Mouse (Mus musculus): ENCODE measurements around the gene Sik1. TPM values are rescaled to one million over a fixed set of nuclear protein-coding genes. Genes with fewer than 3 reads are reported as not detected.

The Sik1 gene
- polyA plus RNA-seq, 1 experiment from 2014 or later: 16.7 TPM

- H3K4me2 ChIP-seq: no peak overlapping the region
- no peak overlapping the region for H3K4me3 ChIP-seq (replicated peaks)
- peaks cover 5% of the 10 kb centered on the region for H3K4me1 ChIP-seq
- no peak for ATAC-seq (ENCODE audit: low FRiP score)
- H3K36me3 ChIP-seq (replicated peaks): no peaks in the 10 kb centered on the region
- H3K27me3 ChIP-seq: no peaks in the 10 kb centered on the region
- 0 out of 2 replicates have a peak overlapping the region, but pooled peaks have one; percentile 19 for H3K27ac ChIP-seq
- H3K9me3 ChIP-seq: 0 out of 2 replicates have a peak, but pooled peaks cover 3% of the 10 kb centered on the region
- 25% methylated on average over 7 of the region's 7 CpGs for WGBS
- no peak overlapping the region for H3K9ac ChIP-seq
Observed at GRCm38 (mm10) chr17:31833752-31834151, 21.9 kb downstream of the Sik1 start.

GRCm38 (mm10) chr17:31832577-31832964 lies 23.0 kb downstream of the Sik1 start:
- peaks cover 7% of the 10 kb centered on the region for H3K4me1 ChIP-seq
- whole genome bisulfite sequencing: 93% methylated on average over 9 of the region's 9 CpGs

GRCm38 (mm10) chr17:31831866-31832576 lies 23.6 kb downstream of the Sik1 start:
- Histone ChIP-seq H3K27me3 (no peaks in the 10 kb centered on the region), H3K36me3 (replicated peaks) (no peaks in the 10 kb centered on the region), H3K4me3 (replicated peaks) (no peak overlapping the region), H3K27ac (0 out of 2 replicates have a peak overlapping the region, but pooled peaks have one; percentile 19), H3K9me3 (0 out of 2 replicates have a peak, but pooled peaks cover 3% of the 10 kb centered on the region), H3K9ac (no peak overlapping the region), H3K4me2 (no peak overlapping the region), H3K4me1 (peaks cover 12% of the 10 kb centered on the region)
- no peak for ATAC-seq (ENCODE audit: low FRiP score)
- WGBS: 86% methylated on average over 14 of the region's 14 CpGs

More at GRCm38 (mm10) chr17:31832577-31832964, 23.0 kb downstream of the Sik1 start:
- H3K9ac ChIP-seq: no peak overlapping the region
- no peak overlapping the region for H3K27ac ChIP-seq
- no peaks in the 10 kb centered on the region for H3K27me3 ChIP-seq
- no peak overlapping the region for H3K4me3 ChIP-seq (replicated peaks)
- ATAC-seq (ENCODE audit: low FRiP score): no peak
- 0 out of 2 replicates have a peak, but pooled peaks cover 3% of the 10 kb centered on the region for H3K9me3 ChIP-seq
- no peak overlapping the region for H3K4me2 ChIP-seq
- H3K36me3 ChIP-seq (replicated peaks): no peaks in the 10 kb centered on the region

- H3K27ac ChIP-seq: 0 out of 2 replicates have a peak overlapping the region, but pooled peaks have one; percentile 19
Observed at GRCm38 (mm10) chr17:31831097-31831865, 24.3 kb downstream of the Sik1 start.

GRCm38 (mm10) chr17:31830506-31831075 lies 25.0 kb downstream of the Sik1 start:
- no peaks in the 10 kb centered on the region for H3K36me3 ChIP-seq (replicated peaks)
- no peak for ATAC-seq (ENCODE audit: low FRiP score)
- no peak overlapping the region for H3K9ac ChIP-seq
- no peaks in the 10 kb centered on the region for H3K27me3 ChIP-seq
- H3K27ac ChIP-seq: no peak overlapping the region
- H3K9me3 ChIP-seq: 0 out of 2 replicates have a peak, but pooled peaks cover under 1% of the 10 kb centered on the region
- H3K4me1 ChIP-seq: peaks cover 18% of the 10 kb centered on the region
- 93% methylated on average over 8 of the region's 8 CpGs for WGBS
- H3K4me3 ChIP-seq (replicated peaks): no peak overlapping the region
- H3K4me2 ChIP-seq: no peak overlapping the region

More at GRCm38 (mm10) chr17:31831097-31831865, 24.3 kb downstream of the Sik1 start:
- WGBS: 78% methylated on average over 6 of the region's 6 CpGs
- no peaks in the 10 kb centered on the region for H3K36me3 ChIP-seq (replicated peaks)
- H3K9ac ChIP-seq: no peak overlapping the region
- no peak overlapping the region for H3K4me2 ChIP-seq
- no peak overlapping the region for H3K4me3 ChIP-seq (replicated peaks)
- H3K4me1 ChIP-seq: peaks cover 18% of the 10 kb centered on the region
- 0 out of 2 replicates have a peak, but pooled peaks cover 3% of the 10 kb centered on the region for H3K9me3 ChIP-seq
- ATAC-seq (ENCODE audit: low FRiP score): no peak
- no peaks in the 10 kb centered on the region for H3K27me3 ChIP-seq

- 94% methylated on average over 5 of the region's 5 CpGs for WGBS
- no peaks in the 10 kb centered on the region for H3K9me3 ChIP-seq
- H3K27me3 ChIP-seq: no peaks in the 10 kb centered on the region
- no peak overlapping the region for H3K4me2 ChIP-seq
- no peak overlapping the region for H3K9ac ChIP-seq
- H3K27ac ChIP-seq: no peak overlapping the region
- ATAC-seq (ENCODE audit: low FRiP score): no peak
- no peaks in the 10 kb centered on the region for H3K36me3 ChIP-seq (replicated peaks)
- no peak overlapping the region for H3K4me3 ChIP-seq (replicated peaks)
- peaks cover 17% of the 10 kb centered on the region for H3K4me1 ChIP-seq
Observed at GRCm38 (mm10) chr17:31828916-31829315, 26.7 kb downstream of the Sik1 start.

GRCm38 (mm10) chr17:31828118-31828517 lies 27.5 kb downstream of the Sik1 start:
- Histone ChIP-seq H3K27me3 (no peaks in the 10 kb centered on the region), H3K36me3 (replicated peaks) (no peaks in the 10 kb centered on the region), H3K4me3 (replicated peaks) (no peak overlapping the region), H3K4me1 (peaks cover 13% of the 10 kb centered on the region), H3K9ac (no peak overlapping the region), H3K27ac (no peak overlapping the region), H3K4me2 (no peak overlapping the region), H3K9me3 (no peaks in the 10 kb centered on the region)
- ATAC-seq (ENCODE audit: low FRiP score): no peak
- WGBS: 82% methylated on average over 5 of the region's 5 CpGs

- no peak overlapping the region for H3K4me2 ChIP-seq
- H3K4me1 ChIP-seq: peaks cover 13% of the 10 kb centered on the region
- no peak overlapping the region for H3K4me3 ChIP-seq (replicated peaks)
- peak overlapping the region; percentile 21; the same call in 1 of the 2 replicates for H3K9ac ChIP-seq
- H3K27ac ChIP-seq: 0 out of 2 replicates have a peak overlapping the region, but pooled peaks have one; percentile 42
- H3K27me3 ChIP-seq: no peaks in the 10 kb centered on the region
- no peaks in the 10 kb centered on the region for H3K9me3 ChIP-seq
- WGBS: 62% methylated on average over 5 of the region's 5 CpGs
- no peak for ATAC-seq (ENCODE audit: low FRiP score)
- H3K36me3 ChIP-seq (replicated peaks): no peaks in the 10 kb centered on the region
Observed at GRCm38 (mm10) chr17:31827206-31827605, 28.4 kb downstream of the Sik1 start.

- Histone ChIP-seq H3K27me3 (no peaks in the 10 kb centered on the region), H3K4me3 (replicated peaks) (no peak overlapping the region), H3K4me2 (no peak overlapping the region), H3K36me3 (replicated peaks) (no peaks in the 10 kb centered on the region), H3K9me3 (no peaks in the 10 kb centered on the region), H3K9ac (peak overlapping the region; percentile 21; the same call in 1 of the 2 replicates), H3K27ac (0 out of 2 replicates have a peak overlapping the region, but pooled peaks have one; percentile 42), H3K4me1 (peaks cover 13% of the 10 kb centered on the region)
- WGBS: 64% methylated on average over 6 of the region's 6 CpGs
- no peak for ATAC-seq (ENCODE audit: low FRiP score)
Observed at GRCm38 (mm10) chr17:31826669-31827068, 28.9 kb downstream of the Sik1 start.

- Histone ChIP-seq H3K4me3 (replicated peaks) (no peak overlapping the region), H3K9me3 (no peaks in the 10 kb centered on the region), H3K36me3 (replicated peaks) (no peaks in the 10 kb centered on the region), H3K4me1 (peaks cover 20% of the 10 kb centered on the region), H3K9ac (no peak overlapping the region), H3K27ac (no peak overlapping the region), H3K4me2 (no peak overlapping the region), H3K27me3 (no peaks in the 10 kb centered on the region)
- 92% methylated on average over 9 of the region's 9 CpGs for WGBS
- no peak for ATAC-seq (ENCODE audit: low FRiP score)
Observed at GRCm38 (mm10) chr17:31825678-31826077, 29.9 kb downstream of the Sik1 start.

- H3K27me3 ChIP-seq: no peaks in the 10 kb centered on the region
- no peak for ATAC-seq (ENCODE audit: low FRiP score)
- no peak overlapping the region for H3K4me3 ChIP-seq (replicated peaks)
- H3K36me3 ChIP-seq (replicated peaks): no peaks in the 10 kb centered on the region
- WGBS: 93% methylated on average over 7 of the region's 7 CpGs
- no peak overlapping the region for H3K27ac ChIP-seq
- peaks cover 26% of the 10 kb centered on the region for H3K4me1 ChIP-seq
- no peak overlapping the region for H3K9ac ChIP-seq
- no peak overlapping the region for H3K4me2 ChIP-seq
- no peaks in the 10 kb centered on the region for H3K9me3 ChIP-seq
Observed at GRCm38 (mm10) chr17:31824812-31825211, 30.8 kb downstream of the Sik1 start.

Data from forebrain, embryonic 12.5 days (tissue).